Mouse (Mus musculus) C2C12 (cell line): Measurements from ENCODE around the gene Dpep2nb. TPM values are rescaled to one million over a fixed set of nuclear protein-coding genes. Genes with fewer than 3 reads are reported as not detected.

Source experiments
- H3K27me3 ChIP-seq: one replicate; pipeline ENCODE4 v1.6.1; 2011; ENCODE audit not compliant: control insufficient read depth, insufficient read depth, insufficient read length
- H3K36me3 ChIP-seq: one replicate; pipeline ENCODE4 v1.6.1; 2011; ENCODE audit not compliant: control insufficient read depth, insufficient read depth
- H3K4me3 ChIP-seq: one replicate; pipeline ENCODE4 v1.5.1; 2011; ENCODE audit warnings: mild to moderate bottlenecking, control low read depth; ENCODE audit not compliant: poor library complexity, insufficient read depth, severe bottlenecking
- H3K79me2 ChIP-seq: one replicate; pipeline ENCODE4 v1.6.1; 2011; ENCODE audit not compliant: control insufficient read depth, insufficient read depth
- H3K79me3 ChIP-seq: one replicate; pipeline ENCODE4 v1.6.1; 2011; ENCODE audit warnings: low read depth, control low read depth
- H3ac ChIP-seq: one replicate; pipeline ENCODE3; 2011; ENCODE audit warnings: low read depth; ENCODE audit not compliant: control insufficient read depth, insufficient read length
- CEBPB ChIP-seq: IDR thresholded peaks from one replicate; pipeline ENCODE4 v1.6.1; 2011; ENCODE audit warnings: low read depth, mild to moderate bottlenecking, control low read depth, moderate library complexity
- CTCF ChIP-seq: IDR thresholded peaks from one replicate; pipeline ENCODE4 v1.5.1; 2011; ENCODE audit not compliant: control insufficient read depth, insufficient read depth, insufficient read length
- FOSL1 ChIP-seq: IDR thresholded peaks from one replicate; pipeline ENCODE4 v1.8.0; 2011; ENCODE audit warnings: mild to moderate bottlenecking, low read length; ENCODE audit not compliant: poor library complexity, insufficient read depth, severe bottlenecking
- MAX ChIP-seq: IDR thresholded peaks from one replicate; pipeline ENCODE4 v1.6.1; 2011; ENCODE audit warnings: mild to moderate bottlenecking, control low read depth
- MYOD1 ChIP-seq: IDR thresholded peaks from one replicate; pipeline ENCODE4 v1.6.1; 2011; ENCODE audit warnings: low read depth; ENCODE audit not compliant: control insufficient read depth, insufficient read length
- MYOG ChIP-seq: IDR thresholded peaks from one replicate; pipeline ENCODE4 v1.6.1; 2011; ENCODE audit not compliant: control insufficient read depth, insufficient read length; ENCODE audit errors: extremely low read depth
- USF1 ChIP-seq: IDR thresholded peaks from one replicate; pipeline ENCODE4 v1.6.1; 2011; ENCODE audit warnings: low read depth, mild to moderate bottlenecking, control low read depth, moderate library complexity
- polyA plus RNA-seq: library from polyadenylated mRNA; unstranded; fragments of >200 nt; fragmentation: generic; extraction: Trizol; gene quantifications from one replicate; pipeline ENCODE4 v1.2.1, GENCODE M21; 2012; ENCODE audit warnings: missing spikeins

The Dpep2nb gene
- polyA plus RNA-seq, 1 experiment: 0.05 TPM

DNA sequence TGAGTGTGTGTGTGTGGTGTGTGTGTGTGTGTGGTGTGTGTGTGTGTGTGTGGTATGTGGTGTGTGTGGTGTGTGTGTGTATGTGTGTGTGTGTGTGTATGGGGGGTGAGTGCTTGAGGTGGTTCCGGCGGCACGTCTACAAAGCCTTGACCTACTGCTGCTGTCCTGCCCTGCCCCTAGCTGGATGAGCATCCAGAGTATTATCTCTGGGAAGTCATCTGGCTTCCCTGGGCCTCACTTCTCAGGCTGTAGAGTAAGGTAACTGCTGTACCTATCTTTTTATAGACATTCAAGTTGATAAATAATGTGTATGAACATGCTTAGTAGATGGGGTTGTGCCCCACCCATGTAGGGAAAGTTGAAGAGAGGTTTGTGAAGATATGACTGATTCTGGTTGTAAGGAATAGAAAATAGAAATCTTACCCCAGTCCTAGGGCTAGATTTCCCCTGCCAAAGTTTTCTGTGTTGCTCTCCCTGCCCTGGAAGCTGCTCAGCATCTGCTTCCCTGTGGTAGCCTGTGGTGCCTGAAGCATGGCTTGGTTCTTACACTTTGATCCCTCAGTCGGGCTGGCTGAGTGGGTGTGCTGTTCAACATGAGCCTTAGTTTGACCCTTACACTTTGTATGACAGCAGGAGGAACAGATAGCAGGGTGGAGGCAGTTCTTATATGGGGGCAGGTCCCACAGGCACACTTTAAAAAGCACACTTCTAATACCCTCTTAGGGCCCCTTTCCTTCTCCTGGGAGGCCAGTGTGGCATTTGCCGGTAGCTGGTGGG lies 42.3 kb upstream of the Dpep2nb start:
- no peak overlapping the region for H3K4me3 ChIP-seq

DNA sequence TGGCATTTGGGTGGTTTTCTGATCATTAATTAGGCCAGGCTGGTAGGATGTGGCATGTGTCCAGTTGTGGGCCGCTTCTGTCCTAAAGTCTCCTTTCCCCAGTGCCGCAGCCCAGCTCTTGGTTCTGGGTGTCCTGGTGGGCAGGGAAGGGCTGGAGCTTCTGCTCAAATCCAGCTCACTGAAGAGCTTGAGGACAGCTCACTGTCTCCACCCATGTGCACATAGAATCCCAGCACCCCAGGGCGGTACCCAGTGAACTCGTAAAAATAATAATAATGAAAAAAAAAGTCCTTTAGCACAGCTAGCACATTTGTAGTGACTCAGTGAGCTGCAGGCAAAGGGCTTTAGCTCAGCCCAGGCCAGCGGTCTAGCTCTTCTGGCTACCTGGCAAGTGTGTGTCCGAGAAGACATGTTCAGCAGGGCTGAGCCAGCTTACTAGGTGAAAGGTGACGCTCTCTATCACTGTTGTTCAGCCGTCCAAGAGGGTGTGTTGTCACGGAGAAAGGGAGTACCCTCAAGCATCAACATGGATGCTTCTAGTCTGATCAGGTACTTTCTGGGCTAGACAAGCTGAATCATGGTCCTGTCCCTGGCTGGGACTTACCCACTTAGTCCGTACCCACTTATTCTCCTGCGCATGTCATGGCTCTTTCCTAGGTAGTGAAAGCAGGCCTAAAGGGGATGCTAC lies 41.2 kb upstream of the Dpep2nb start:
- H3K27me3 ChIP-seq: no peaks in the 10 kb centered on the region
- peaks cover 15% of the 10 kb centered on the region for H3K36me3 ChIP-seq
- no peak overlapping the region for H3K4me3 ChIP-seq
- H3ac ChIP-seq: no peak overlapping the region
- TF ChIP-seq MYOD1 (no peak), MYOG (no peak), CEBPB (no peak), CTCF (no peak), MAX (no peak), FOSL1 (no peak)
- no peaks in the 10 kb centered on the region for H3K79me2 ChIP-seq
- no peaks in the 10 kb centered on the region for H3K79me3 ChIP-seq

More for the DNA sequence above, 42.3 kb upstream of the Dpep2nb start:
- no peaks in the 10 kb centered on the region for H3K79me2 ChIP-seq
- no peaks in the 10 kb centered on the region for H3K27me3 ChIP-seq
- H3K36me3 ChIP-seq: peaks cover 20% of the 10 kb centered on the region
- TF ChIP-seq MAX (no peak), MYOD1 (no peak), USF1 (no peak), FOSL1 (no peak), MYOG (no peak), CEBPB (no peak), CTCF (no peak)
- no peaks in the 10 kb centered on the region for H3K79me3 ChIP-seq
- H3ac ChIP-seq: no peak overlapping the region

DNA sequence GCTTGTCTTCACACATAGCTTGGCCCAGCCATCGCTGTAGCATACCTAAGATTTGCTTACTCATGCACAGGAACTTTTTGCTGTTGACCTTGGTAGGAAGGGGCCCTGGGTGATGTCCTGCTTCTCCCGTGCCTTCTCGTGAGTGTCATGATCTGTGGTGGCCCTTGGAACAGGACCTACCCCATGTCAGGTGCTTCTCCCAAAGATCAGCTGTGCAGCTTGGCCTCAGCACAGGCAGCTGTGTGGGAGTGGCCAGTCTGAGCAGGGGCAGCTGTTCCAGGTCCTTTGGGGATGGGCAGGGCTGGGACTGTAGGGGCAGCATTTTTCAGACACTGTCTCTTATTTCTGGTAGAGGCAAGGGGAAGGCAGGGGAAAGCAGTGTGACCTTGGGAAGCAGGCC lies 38.4 kb upstream of the Dpep2nb start:
- no peak for TF ChIP-seq MYOG
- no peak for TF ChIP-seq CTCF
- TF ChIP-seq FOSL1: no peak
- TF ChIP-seq USF1: no peak
- TF ChIP-seq MYOD1: no peak
- TF ChIP-seq MAX: no peak
- no peak for TF ChIP-seq CEBPB
- Histone ChIP-seq H3K36me3 (no peaks in the 10 kb centered on the region), H3K4me3 (no peak overlapping the region), H3ac (no peak overlapping the region), H3K27me3 (no peaks in the 10 kb centered on the region), H3K79me2 (no peaks in the 10 kb centered on the region), H3K79me3 (no peaks in the 10 kb centered on the region)

DNA sequence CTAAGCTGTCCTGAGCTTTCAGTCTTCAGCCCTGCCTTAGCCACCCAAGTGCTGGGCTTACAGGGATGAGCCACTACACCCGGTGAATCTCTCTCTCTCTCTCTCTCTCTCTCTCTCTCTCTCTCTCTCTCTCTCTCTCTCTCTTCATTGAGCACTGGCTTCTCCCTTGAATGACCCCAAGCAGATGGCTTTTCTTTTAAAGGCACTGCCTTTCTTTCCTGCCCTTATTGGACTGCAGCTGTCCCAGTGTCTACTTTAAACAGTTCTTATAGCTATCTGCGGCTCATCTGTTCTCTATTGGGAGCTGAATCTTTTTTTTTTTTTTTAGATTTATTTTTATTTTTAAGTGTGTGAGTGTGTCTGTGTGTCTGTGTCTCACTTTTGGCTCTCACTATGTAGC lies 37.3 kb upstream of the Dpep2nb start:
- H3K79me2 ChIP-seq: no peaks in the 10 kb centered on the region
- no peak overlapping the region for H3ac ChIP-seq
- no peaks in the 10 kb centered on the region for H3K36me3 ChIP-seq
- H3K4me3 ChIP-seq: no peak overlapping the region
- no peaks in the 10 kb centered on the region for H3K79me3 ChIP-seq
- no peaks in the 10 kb centered on the region for H3K27me3 ChIP-seq
- no peak for TF ChIP-seq MYOG
- TF ChIP-seq CTCF: no peak
- TF ChIP-seq MAX: no peak
- TF ChIP-seq MYOD1: no peak
- no peak for TF ChIP-seq FOSL1
- no peak for TF ChIP-seq CEBPB
- no peak for TF ChIP-seq USF1

DNA sequence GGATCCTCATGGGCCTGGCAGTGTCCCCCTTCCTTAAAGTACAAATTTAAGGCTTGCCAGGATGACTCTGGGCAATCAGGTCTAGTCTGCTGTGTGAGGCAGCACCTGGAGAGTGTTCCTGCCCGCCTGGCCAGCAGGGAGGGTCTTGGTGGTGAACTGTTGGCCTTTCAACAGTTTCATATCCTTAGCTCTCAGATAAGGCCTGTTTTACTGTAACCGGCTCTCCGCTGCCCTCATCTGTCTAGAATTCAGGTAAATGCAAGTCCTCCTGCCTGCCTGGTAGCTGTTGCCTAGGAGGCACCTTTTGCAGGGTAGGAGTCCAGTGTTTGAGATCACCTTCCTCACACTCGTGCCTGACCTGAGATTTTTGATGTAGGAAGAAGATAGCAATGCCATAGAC lies 34.4 kb upstream of the Dpep2nb start:
- TF ChIP-seq MYOG: no peak
- TF ChIP-seq USF1: no peak
- no peak for TF ChIP-seq CTCF
- no peak for TF ChIP-seq FOSL1
- TF ChIP-seq MAX: no peak
- no peak for TF ChIP-seq CEBPB
- TF ChIP-seq MYOD1: no peak
- Histone ChIP-seq H3K36me3 (no peaks in the 10 kb centered on the region), H3K27me3 (no peaks in the 10 kb centered on the region), H3K79me3 (no peaks in the 10 kb centered on the region), H3K4me3 (no peak overlapping the region), H3ac (no peak overlapping the region), H3K79me2 (no peaks in the 10 kb centered on the region)
